Mouse (Mus musculus) liver, adult 2 months (tissue): ENCODE results near the gene Celf2.

Experiments
- CTCF ChIP-seq: fragments of 200-500 bp; IDR thresholded peaks from 2 replicates; pipeline ENCODE4 v1.5.1; 2011; ENCODE audit warnings: low read depth, low read length, control low read depth
- POLR2A ChIP-seq: fragments of 200-500 bp; IDR thresholded peaks from 2 replicates; pipeline ENCODE4 v1.6.1; 2011; ENCODE audit warnings: low read length, control low read depth; ENCODE audit not compliant: insufficient read depth; ENCODE audit errors: extremely low read depth

DNA sequence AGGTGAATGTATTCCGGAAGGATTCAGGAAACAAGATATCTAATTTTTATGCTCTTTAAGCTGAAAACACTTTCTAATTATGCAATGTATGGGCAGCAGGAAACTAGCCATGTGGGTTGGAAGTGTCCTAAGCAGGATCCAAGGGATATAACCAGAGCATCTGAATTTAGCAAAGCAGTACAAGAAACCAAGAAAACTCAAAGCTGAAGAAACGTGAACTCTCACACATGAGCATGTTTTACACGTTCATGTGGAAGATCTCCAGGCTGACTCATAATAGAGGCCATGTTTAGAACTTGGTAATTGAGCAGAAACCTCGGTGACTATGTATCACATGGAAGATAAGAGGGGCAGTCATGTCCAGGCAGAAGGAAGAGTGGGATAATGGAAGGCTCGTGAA is 120.1 kb downstream of the Celf2 start:
- TF ChIP-seq POLR2A (no peak), CTCF (no peak)
